Mouse (Mus musculus) liver, adult 2 months (tissue): ENCODE measurements around the gene AY074887. TPM values are rescaled to one million over a fixed set of nuclear protein-coding genes. Genes with fewer than 3 reads are reported as not detected.

Experiments
- DNase-seq: peaks from one replicate; pipeline ENCODE4 v3.0.0-alpha.2; 2011; ENCODE audit warnings: low read depth, low spot score; ENCODE audit errors: extremely low read depth
- H3K27ac ChIP-seq: fragments of 200-500 bp; replicated peaks from 2 replicates; pipeline ENCODE4 v1.5.1; 2012; ENCODE audit warnings: low read depth, mild to moderate bottlenecking, control low read depth, inconsistent platforms, low read length; ENCODE audit not compliant: insufficient read depth
- H3K27me3 ChIP-seq: fragments of 200-500 bp; 2 replicates; pipeline ENCODE4 v1.6.1; 2012; ENCODE audit warnings: mild to moderate bottlenecking, moderate library complexity, low read length, inconsistent platforms; ENCODE audit not compliant: control insufficient read depth, insufficient read depth
- H3K36me3 ChIP-seq: fragments of 200-500 bp; 2 replicates; pipeline ENCODE4 v1.6.1; 2012; ENCODE audit warnings: low read length, inconsistent platforms; ENCODE audit not compliant: control insufficient read depth, insufficient read depth
- H3K4me1 ChIP-seq: fragments of 200-500 bp; 2 replicates; pipeline ENCODE4 v1.6.1; 2011; ENCODE audit warnings: low read length; ENCODE audit not compliant: control insufficient read depth, insufficient read depth
- H3K4me3 ChIP-seq: fragments of 200-500 bp; 2 replicates; pipeline ENCODE4 v1.5.1; 2011; ENCODE audit warnings: low read depth, mild to moderate bottlenecking, control low read depth, low read length, moderate library complexity; ENCODE audit not compliant: insufficient read depth
- H3K79me2 ChIP-seq: fragments of 200-500 bp; 2 replicates; pipeline ENCODE4 v1.6.1; 2012; ENCODE audit warnings: inconsistent platforms, mild to moderate bottlenecking, low read length, moderate library complexity; ENCODE audit not compliant: control insufficient read depth, insufficient read depth
- H3K9ac ChIP-seq: fragments of 200-500 bp; 2 replicates; pipeline ENCODE4 v1.6.1; 2012; ENCODE audit warnings: low read depth, mild to moderate bottlenecking, control low read depth, inconsistent platforms, low read length
- CTCF ChIP-seq: fragments of 200-500 bp; IDR thresholded peaks from 2 replicates; pipeline ENCODE4 v1.5.1; 2011; ENCODE audit warnings: low read depth, low read length, control low read depth
- POLR2A ChIP-seq: fragments of 200-500 bp; IDR thresholded peaks from 2 replicates; pipeline ENCODE4 v1.6.1; 2011; ENCODE audit warnings: low read length, control low read depth; ENCODE audit not compliant: insufficient read depth; ENCODE audit errors: extremely low read depth
- WGBS: fragments of 180-500 bp; shearing (Covaris S2); methylation state at CpG from one replicate; pipeline ENCODE4 v1.1.7; 2018; 5-methylcytosine and 5-hydroxymethylcytosine counted together
- polyA plus RNA-seq: library from polyadenylated mRNA; depleted of rRNA; stranded (reverse); fragments of >200 nt; gene quantifications from 2 replicates; pipeline ENCODE4 v1.2.3, GENCODE M21; 2012; rRNA removed
- total RNA-seq: library from RNA; depleted of rRNA; stranded (reverse); fragments of >200 nt; gene quantifications from 2 replicates; pipeline ENCODE4 v1.2.3, GENCODE M21; 2014; rRNA removed

Gene AY074887
- total and polyA plus RNA-seq, 2 experiments = not detected

GRCm38 (mm10) chr9:54915576-54915975 lies 35.2 kb downstream of the AY074887 start:
- no peaks in the 10 kb centered on the region for H3K27me3 ChIP-seq
- 72% methylated on average over 7 of the region's 7 CpGs for WGBS
- no peak overlapping the region for H3K9ac ChIP-seq
- DNase-seq = no peak
- H3K4me3 ChIP-seq = no peak overlapping the region
- peaks cover 9% of the 10 kb centered on the region for H3K4me1 ChIP-seq
- no peaks in the 10 kb centered on the region; the same call in 1 of the 2 replicates for H3K79me2 ChIP-seq
- H3K27ac ChIP-seq = no peak overlapping the region
- no peak for TF ChIP-seq CTCF
- no peak for TF ChIP-seq POLR2A
- H3K36me3 ChIP-seq = peaks cover 8% of the 10 kb centered on the region

- TF ChIP-seq CTCF = no peak
- no peak for TF ChIP-seq POLR2A
- peaks cover 46% of the 10 kb centered on the region for H3K36me3 ChIP-seq
- H3K79me2 ChIP-seq = no peaks in the 10 kb centered on the region
- no peaks in the 10 kb centered on the region for H3K27me3 ChIP-seq
- 41% methylated on average over 5 of the region's 5 CpGs for WGBS
- no peak overlapping the region for H3K9ac ChIP-seq
- H3K27ac ChIP-seq = no peak overlapping the region
- H3K4me3 ChIP-seq = no peak overlapping the region
- no peaks in the 10 kb centered on the region for H3K4me1 ChIP-seq
- DNase-seq = no peak
Measured at GRCm38 (mm10) chr9:54909446-54909845, 41.4 kb downstream of the AY074887 start.

Other genes starting within 250 kb of the AY074887 start
- gene Wdr61, start 216.5 kb downstream of the AY074887 start, total RNA-seq = 83.5 and 86.2 TPM in 2 replicates
- gene Wdr61, start 216.5 kb downstream of the AY074887 start, polyA plus RNA-seq = 38.4 and 38.6 TPM in 2 replicates
- gene Crabp1, start 186.2 kb downstream of the AY074887 start, total RNA-seq = not detected in 2 replicates
- not detected in 2 replicates for gene Crabp1, start 186.2 kb downstream of the AY074887 start, polyA plus RNA-seq
- 53.8 and 58.7 TPM in 2 replicates for gene Ireb2, start 87.2 kb downstream of the AY074887 start, total RNA-seq
- gene Ireb2, start 87.2 kb downstream of the AY074887 start, polyA plus RNA-seq = 7.1 and 7.7 TPM in 2 replicates
- gene Hykk, start 33.7 kb downstream of the AY074887 start, total RNA-seq = 67.9 and 68.5 TPM in 2 replicates
- 8.7 and 12.1 TPM in 2 replicates for gene Hykk, start 33.7 kb downstream of the AY074887 start, polyA plus RNA-seq
- gene Psma4, start 208 bp downstream of the AY074887 start, total RNA-seq = 166 and 211 TPM in 2 replicates
- gene Psma4, start 208 bp downstream of the AY074887 start, polyA plus RNA-seq = 84.5 and 88.1 TPM in 2 replicates
- not detected in 2 replicates for gene Chrna5, start 29.9 kb upstream of the AY074887 start, total RNA-seq
- gene Chrna5, start 29.9 kb upstream of the AY074887 start, polyA plus RNA-seq = not detected in 2 replicates
- not detected in 2 replicates for gene Chrna3, start 75.6 kb upstream of the AY074887 start, total RNA-seq
- gene Chrna3, start 75.6 kb upstream of the AY074887 start, polyA plus RNA-seq = not detected in 2 replicates
- not detected in 2 replicates for gene Chrnb4, start 97.8 kb upstream of the AY074887 start, total RNA-seq
- not detected in 2 replicates for gene Chrnb4, start 97.8 kb upstream of the AY074887 start, polyA plus RNA-seq
- gene Ube2q2, start 197.9 kb upstream of the AY074887 start, total RNA-seq = 17.4 and 18.2 TPM in 2 replicates
- 5.5 and 6.5 TPM in 2 replicates for gene Ube2q2, start 197.9 kb upstream of the AY074887 start, polyA plus RNA-seq